In genomic region chr15:77842047-77842843, GRCm38 (mm10) we compare ENCODE assay signal across 8 mouse cellular contexts. TPM values are rescaled to one million over a fixed set of nuclear protein-coding genes. Genes with fewer than 3 reads are reported as not detected.
DNase-seq lines count a peak whose midpoint lies in the region; ATAC-seq lines count a peak whose summit lies in the region.

TSS of gene Myh9 (minus strand) at chr15:77842175.

- peak; percentile 99 for ATAC-seq in hindbrain, embryonic 16.5 days

- H3K79me2 ChIP-seq in macrophage (ENCODE audit: inconsistent target), result peaks cover 43% of the 10 kb centered on the region

- H3K9ac ChIP-seq in hindbrain, embryonic 16.5 days (ENCODE audit: low read depth, low read length), result peak within 1 kb of the TSS; percentile 87

- H3K4me3 ChIP-seq in hindbrain, embryonic 16.5 days (ENCODE audit: low read length), result peak within 1 kb of the TSS; percentile 84
- peak within 1 kb of the TSS; percentile 91 for H3K4me3 ChIP-seq in macrophage (ENCODE audit: inconsistent target)

- peaks cover 23% of the 10 kb centered on the region for H3K4me1 ChIP-seq in hindbrain, embryonic 16.5 days (ENCODE audit: control insufficient read depth, insufficient read depth, low read depth, low read length)

- peak; percentile 100 for DNase-seq in WW6 (ENCODE audit: low read depth, low spot score)
- DNase-seq in cerebellum, postnatal 4 days (ENCODE audit: low spot score in 2 of 2), result peak; percentile 97 to 99
- DNase-seq in gastrocnemius, adult 18-20 months (ENCODE audit: low spot score), result peak; percentile 99
- peak; percentile 99 to 100 for DNase-seq in left cerebral cortex, adult 18-20 months (ENCODE audit: low spot score in 2 of 2)
- DNase-seq in right cerebral cortex, adult 18-20 months, result peak; percentile 99
- DNase-seq in urinary bladder, postnatal 10 days (ENCODE audit: low spot score), result peak; percentile 99

- no peaks in the 10 kb centered on the region; the same call in 1 of the 2 replicates for H3K9me3 ChIP-seq in hindbrain, embryonic 16.5 days (ENCODE audit: control insufficient read depth, low read length)

- H3K27me3 ChIP-seq in hindbrain, embryonic 16.5 days (replicated peaks; ENCODE audit: control insufficient read depth, insufficient read depth, low read length), result no peaks in the 10 kb centered on the region

- peak within 1 kb of the TSS; percentile 82 for H3K27ac ChIP-seq in hindbrain, embryonic 16.5 days (ENCODE audit: low read depth, low read length)
- H3K27ac ChIP-seq in macrophage, result peak within 1 kb of the TSS; percentile 75

- H3K36me3 ChIP-seq in hindbrain, embryonic 16.5 days (ENCODE audit: control insufficient read depth, insufficient read depth, low read length), result no peaks in the 10 kb centered on the region
- H3K36me3 ChIP-seq in macrophage (ENCODE audit: inconsistent target), result no peaks in the 10 kb centered on the region

- peak within 1 kb of the TSS; percentile 94 for H3K4me2 ChIP-seq in hindbrain, embryonic 16.5 days (ENCODE audit: low read length)

- WGBS in hindbrain, embryonic 16.5 days, result 0% methylated on average over 46 of the region's 46 CpGs
- WGBS in macrophage (ENCODE audit: missing documents), result under 1% methylated on average over 34 of the region's 46 CpGs

RNA-seq across cellular contexts. Expression of gene Myh9, which starts in this region (rescaled TPM):
- total RNA-seq in gastrocnemius, adult 18-20 months (2021), result 10 to 100 TPM; 42.8 to 63.0 TPM
- 8.4 and 11.8 TPM in 2 replicates for polyA plus RNA-seq in hindbrain, embryonic 16.5 days (2015; fragmentation: Nextera tagmentation; extraction: Ambion mirVana)
- total RNA-seq in left cerebral cortex, adult 18-20 months (2021), result 10 to 100 TPM; 74.4 to 78.9 TPM
- 100 to 1,000 TPM; 116 to 655 (median 298) TPM for total RNA-seq in macrophage (2018; cell fraction: chromatin; rRNA removed)
- 100 to 1,000 TPM; 130 to 278 (median 207) TPM for total RNA-seq in macrophage (2018; cell fraction: cytosol; rRNA removed)
- 100 to 1,000 TPM; 203 to 600 (median 357) TPM for total RNA-seq in macrophage (2018; cell fraction: nucleus; rRNA removed)
- polyA plus RNA-seq in macrophage (2018), result 130 to 219 TPM (median 188 TPM) in 3 replicates

Comparison
In these comparisons a context has a peak if more than half of its experiments do, and no peak if none do; other contexts are left out.
1. Peak in every context shown above with its lines: DNase-seq, ATAC-seq, H3K4me3 ChIP-seq and H3K27ac ChIP-seq.
2. RNA of gene Myh9 (polyA plus RNA-seq): 130 to 219 TPM in macrophage; 8.4 to 11.8 TPM in hindbrain, embryonic 16.5 days; every median in the first group is over 10 times any median in the second.